Comparison of ENCODE assay signal across 17 mouse cellular contexts in the genomic region with DNA sequence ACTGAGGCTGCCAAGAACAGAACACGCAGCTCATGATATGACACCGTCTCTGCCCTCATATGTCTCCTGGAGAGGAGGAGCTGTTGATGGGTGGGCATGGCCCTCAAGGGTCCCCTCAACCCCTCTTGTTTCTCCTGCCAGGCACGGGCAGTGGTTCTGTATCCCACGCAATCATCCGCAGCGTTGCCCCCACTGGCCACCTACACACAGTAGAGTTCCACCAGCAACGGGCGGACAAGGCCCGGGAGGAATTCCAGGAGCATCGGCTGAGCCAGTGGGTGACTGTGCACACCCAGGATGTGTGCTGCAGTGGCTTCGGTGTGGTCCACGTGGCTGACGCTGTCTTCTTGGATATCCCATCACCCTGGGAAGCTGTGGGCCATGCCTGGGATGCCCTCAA. TPM values are rescaled to one million over a fixed set of nuclear protein-coding genes. Genes with fewer than 3 reads are reported as not detected.
DNase-seq lines count a peak whose midpoint lies in the region; ATAC-seq and TF ChIP-seq lines count a peak whose summit lies in the region.
"Had no signal": no experiment of that assay in that cellular context is flagged by ENCODE, and none has a peak within 500 bp of the region (broad histone marks: within the 10 kb centered on the region; RNA-seq: fewer than 3 reads in every experiment).

No protein-coding gene starts in this region.

- no peaks in the 10 kb centered on the region for H3K36me3 ChIP-seq in stomach, embryonic 15.5 days

- no peaks in the 10 kb centered on the region for H3K27me3 ChIP-seq in stomach, embryonic 15.5 days (replicated peaks)
- H3K27me3 ChIP-seq: neural tube, embryonic 12.5 days; Patski had no signal

- 92% methylated on average over 13 of the region's 13 CpGs for WGBS in stomach, embryonic 15.5 days

- H3K4me2 ChIP-seq in stomach, embryonic 15.5 days = no peak overlapping the region
- H3K4me2 ChIP-seq: liver, embryonic 12.5 days; neural tube, embryonic 12.5 days had no signal

- intact Hi-C loops in left cerebral cortex, postnatal 36 days (cut with DNase I) = no loop called here

- H3K27ac ChIP-seq in cortical plate, adult 2 months (ENCODE audit: insufficient read depth, low read length) = peak overlapping the region; percentile 85
- H3K27ac ChIP-seq in stomach, embryonic 15.5 days = peak overlapping the region; percentile 77
- H3K27ac ChIP-seq: hindbrain, embryonic 10.5 days; liver, embryonic 12.5 days; neural tube, embryonic 12.5 days had no signal

- no peak for TF ChIP-seq POLR2A in cortical plate, adult 2 months (IDR thresholded peaks at IDR 0.05; ENCODE audit: extremely low read depth, insufficient read depth, low read length)

- H3K4me1 ChIP-seq in cortical plate, adult 2 months (ENCODE audit: control insufficient read depth, insufficient read depth, low read length) = peaks cover 10% of the 10 kb centered on the region
- H3K4me1 ChIP-seq in stomach, embryonic 15.5 days = peaks cover 42% of the 10 kb centered on the region

- DNase-seq in cerebellum, adult 9-11 months = peak; percentile 40
- DNase-seq in cerebellum, postnatal 4 days (ENCODE audit: low spot score in 2 of 2) = no peak
- peak; percentile 40 to 62 for DNase-seq in left cerebral cortex, postnatal 36 days (ENCODE audit: low spot score in 2 of 2)
- DNase-seq in left cerebral cortex, adult 8-10 months (ENCODE audit: low spot score in 2 of 2) = no peak
- no peak for DNase-seq in embryo, embryonic 10.5 days (ENCODE audit: low spot score)
- DNase-seq: adrenal gland, postnatal 25 days; cerebellum, adult 9-10 months; layer of hippocampus, postnatal 36 days; right cerebral cortex, postnatal 4 days; thymus, postnatal 14 days had no signal

- no peak for TF ChIP-seq CTCF in cortical plate, adult 2 months (IDR thresholded peaks at IDR 0.05; ENCODE audit: extremely low read depth, insufficient read depth, low read length)

- no peak overlapping the region for H3K4me3 ChIP-seq in cortical plate, adult 2 months (ENCODE audit: insufficient read depth, low read length)
- no peak overlapping the region for H3K4me3 ChIP-seq in stomach, embryonic 15.5 days (replicated peaks)
- H3K4me3 ChIP-seq: hindbrain, embryonic 10.5 days; liver, embryonic 12.5 days; neural tube, embryonic 12.5 days had no signal

- H3K9ac ChIP-seq in stomach, embryonic 15.5 days = no peak overlapping the region
- H3K9ac ChIP-seq: liver, embryonic 12.5 days; neural tube, embryonic 12.5 days had no signal

- ATAC-seq in stomach, embryonic 15.5 days (ENCODE audit: insufficient read depth, low FRiP score, low read depth) = no peak
- no peak for ATAC-seq in megakaryocyte progenitor cell, adult 5-6 weeks (replicated peaks; ENCODE audit: poor library complexity)
- ATAC-seq: liver, embryonic 12.5 days; Patski had no signal

- no peaks in the 10 kb centered on the region for H3K9me3 ChIP-seq in stomach, embryonic 15.5 days
- H3K9me3 ChIP-seq: hindbrain, embryonic 10.5 days; liver, embryonic 12.5 days; neural tube, embryonic 12.5 days had no signal

RNA-seq across cellular contexts. Expression of gene Trmt61a, which starts 2.8 kb away (rescaled TPM):
- total RNA-seq in left cerebral cortex, postnatal 36 days (2021) = 10 to 100 TPM; 16.9 to 22.0 TPM
- 10 to 100 TPM; 18.6 to 22.6 (median 20.8) TPM for total RNA-seq in left cerebral cortex, adult 8-10 months (2022)
- 20.0 and 20.8 TPM in 2 replicates for polyA plus RNA-seq in cortical plate, adult 2 months (2012; rRNA removed)
- 14.6 TPM in 2 replicates for polyA plus RNA-seq in stomach, embryonic 15.5 days (2015; fragmentation: Nextera tagmentation; extraction: Ambion mirVana)
- total RNA-seq in megakaryocyte progenitor cell, adult 5-6 weeks (2015) = 8.6 and 8.8 TPM in 2 replicates
- total RNA-seq in megakaryocyte progenitor cell, adult 5-6 weeks (2017) = 8.0 and 11.2 TPM in 2 replicates

RNA-seq across cellular contexts. Expression of gene Ckb, which starts 8.5 kb away (rescaled TPM):
- 1,000 to 10,000 TPM; 1,681 to 2,044 TPM for total RNA-seq in left cerebral cortex, postnatal 36 days (2021)
- total RNA-seq in left cerebral cortex, adult 8-10 months (2022) = 1,000 to 10,000 TPM; 1,860 to 1,987 (median 1,908) TPM
- polyA plus RNA-seq in cortical plate, adult 2 months (2012; rRNA removed) = 3,152 and 3,325 TPM in 2 replicates
- polyA plus RNA-seq in stomach, embryonic 15.5 days (2015; fragmentation: Nextera tagmentation; extraction: Ambion mirVana) = 607 and 634 TPM in 2 replicates
- 0.85 and 1.8 TPM in 2 replicates for total RNA-seq in megakaryocyte progenitor cell, adult 5-6 weeks (2015)
- 2.0 and 4.1 TPM in 2 replicates for total RNA-seq in megakaryocyte progenitor cell, adult 5-6 weeks (2017)

RNA-seq across cellular contexts. Expression of gene Bag5, which starts 32.4 kb away (rescaled TPM):
- 10 to 100 TPM; 57.0 to 57.8 TPM for total RNA-seq in left cerebral cortex, postnatal 36 days (2021)
- 10 to 100 TPM; 59.0 to 65.9 (median 59.6) TPM for total RNA-seq in left cerebral cortex, adult 8-10 months (2022)
- polyA plus RNA-seq in cortical plate, adult 2 months (2012; rRNA removed) = 49.6 and 51.0 TPM in 2 replicates
- polyA plus RNA-seq in stomach, embryonic 15.5 days (2015; fragmentation: Nextera tagmentation; extraction: Ambion mirVana) = 49.5 and 50.9 TPM in 2 replicates
- 23.6 and 25.8 TPM in 2 replicates for total RNA-seq in megakaryocyte progenitor cell, adult 5-6 weeks (2015)
- 29.2 and 46.3 TPM in 2 replicates for total RNA-seq in megakaryocyte progenitor cell, adult 5-6 weeks (2017)

RNA-seq across cellular contexts. Expression of gene Apopt1, which starts 32.4 kb away (rescaled TPM):
- total RNA-seq in left cerebral cortex, postnatal 36 days (2021) = 10 to 100 TPM; 39.8 to 41.6 TPM
- 10 to 100 TPM; 38.6 to 41.1 (median 39.6) TPM for total RNA-seq in left cerebral cortex, adult 8-10 months (2022)
- 48.4 and 52.6 TPM in 2 replicates for polyA plus RNA-seq in cortical plate, adult 2 months (2012; rRNA removed)
- 46.4 and 51.3 TPM in 2 replicates for polyA plus RNA-seq in stomach, embryonic 15.5 days (2015; fragmentation: Nextera tagmentation; extraction: Ambion mirVana)
- total RNA-seq in megakaryocyte progenitor cell, adult 5-6 weeks (2015) = 67.5 and 72.1 TPM in 2 replicates
- total RNA-seq in megakaryocyte progenitor cell, adult 5-6 weeks (2017) = 54.7 and 55.7 TPM in 2 replicates

Comparison
In these comparisons a context has a peak if more than half of its experiments do, and no peak if none do; other contexts are left out.
1. DNase-seq: peak in cerebellum, adult 9-11 months (single experiment) and left cerebral cortex, postnatal 36 days (2 of 2); none in cerebellum, postnatal 4 days (0 of 2), left cerebral cortex, adult 8-10 months (0 of 2) and embryo, embryonic 10.5 days (single experiment).
2. RNA of gene Ckb, which starts 8.5 kb away (total RNA-seq): 1,681 to 2,044 TPM in left cerebral cortex, postnatal 36 days and 1,860 to 1,987 TPM in left cerebral cortex, adult 8-10 months; 0.85 to 4.1 TPM in megakaryocyte progenitor cell, adult 5-6 weeks; every median in the first group is over 100 times any median in the second.